Mouse (Mus musculus) left cerebral cortex, postnatal 25 days (tissue): ENCODE measurements at regions not wholly inside any gene's neighbourhood (a gene's known extent, or its start where the extent isn't known, plus 50 kb on each side); places are given as distances from the start of the nearest gene placed in this dataset.

Experiments
- DNase-seq, 2 experiments: peaks; one replicate each; pipeline ENCODE4 v3.0.0; 2022; ENCODE audit warnings: low spot score in 2 of 2, mixed read lengths in 1 of 2
- intact Hi-C: fragments of 180-260 bp; cut with DNase I; formaldehyde crosslinking; loops from one replicate; pipeline ENCODE4 v1.15.1; 2025

GRCm38 (mm10) chr9:49969429-49969828, 170.7 kb upstream of the Ncam1 start:
- intact Hi-C loops = no loop called here
- no peak for DNase-seq

DNA sequence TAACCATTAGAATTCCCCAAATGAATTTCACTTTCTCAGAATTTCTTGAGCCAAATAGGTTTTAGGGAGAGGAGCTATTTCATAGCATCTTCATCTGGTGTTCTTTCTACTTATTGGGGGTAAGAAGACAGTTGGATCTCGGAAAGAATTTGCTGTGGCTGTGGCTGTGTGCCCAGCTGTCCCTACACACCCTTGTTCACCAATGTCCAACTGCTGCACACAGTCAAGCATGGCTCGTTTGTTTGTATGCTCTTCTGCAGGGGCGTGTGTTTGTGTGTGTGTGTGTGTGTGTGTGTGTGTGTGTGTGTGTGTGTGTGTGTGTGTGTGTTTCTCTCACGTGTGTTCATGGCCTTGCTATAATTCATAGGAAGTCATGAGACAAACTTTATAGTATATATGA, 165.9 kb upstream of the Ncam1 start:
- intact Hi-C loops = no loop called here
- no peak for DNase-seq

DNA sequence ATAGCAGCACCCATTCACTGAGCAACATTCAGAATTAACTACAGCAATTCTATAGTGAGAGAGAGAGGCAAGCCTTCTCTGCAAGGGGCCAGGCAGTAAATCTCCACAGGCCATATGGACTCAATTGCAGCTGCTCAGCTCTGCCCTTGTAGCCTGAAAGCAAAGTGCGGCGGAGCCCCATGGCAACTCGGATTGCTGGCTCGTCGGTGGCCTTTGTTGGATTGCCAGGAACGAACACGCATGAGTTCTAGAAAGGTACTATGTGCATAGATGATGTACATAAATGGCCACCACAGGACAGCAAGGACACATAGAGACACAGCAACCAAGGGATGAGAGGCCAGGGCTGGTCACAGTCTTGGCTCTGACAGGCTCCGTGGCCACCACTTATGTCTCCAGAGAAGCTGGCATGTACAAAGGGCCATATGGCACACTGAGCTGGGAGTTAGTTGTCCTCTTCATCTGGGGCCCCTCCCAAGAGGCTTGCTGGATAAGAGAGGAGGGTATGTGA, 163.9 kb upstream of the Ncam1 start:
- intact Hi-C loops = no loop called here
- DNase-seq = no peak

DNA sequence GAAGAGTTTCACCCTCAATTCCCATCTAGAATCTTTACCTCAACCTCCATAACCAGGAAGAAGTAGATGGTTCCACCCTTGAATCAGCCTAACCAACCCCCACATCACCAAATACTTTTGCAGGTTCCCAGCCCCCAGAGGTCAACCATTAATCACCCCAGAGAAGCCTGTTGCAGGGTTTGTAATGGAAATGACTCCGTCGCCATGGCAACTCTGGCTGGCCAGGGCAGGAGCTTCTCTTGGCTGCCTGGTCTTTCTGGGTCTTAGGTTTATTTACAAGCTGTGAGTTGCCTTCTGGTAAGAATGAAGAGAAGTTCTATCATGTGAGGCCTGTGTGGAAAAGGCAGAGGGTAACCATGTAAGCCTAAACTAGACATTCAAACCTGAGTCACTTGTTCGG, 163.2 kb upstream of the Ncam1 start:
- intact Hi-C loops = no loop called here
- peak in 1 of 2 experiments; percentile 33 for DNase-seq

- intact Hi-C loops = no loop called here
- DNase-seq = no peak
These were observed 162.6 kb upstream of the Ncam1 start for GRCm38 (mm10) chr9:49961329-49961728.

- no peak for DNase-seq
- intact Hi-C loops = no loop called here
These were observed 161.3 kb upstream of the Ncam1 start for GRCm38 (mm10) chr9:49959987-49960386.

GRCm38 (mm10) chr9:49958890-49959289, 160.2 kb upstream of the Ncam1 start:
- no peak for DNase-seq
- intact Hi-C loops = no loop called here

- no peak for DNase-seq
- intact Hi-C loops = no loop called here
These were observed 155.9 kb upstream of the Ncam1 start for GRCm38 (mm10) chr9:49954601-49955000.

DNA sequence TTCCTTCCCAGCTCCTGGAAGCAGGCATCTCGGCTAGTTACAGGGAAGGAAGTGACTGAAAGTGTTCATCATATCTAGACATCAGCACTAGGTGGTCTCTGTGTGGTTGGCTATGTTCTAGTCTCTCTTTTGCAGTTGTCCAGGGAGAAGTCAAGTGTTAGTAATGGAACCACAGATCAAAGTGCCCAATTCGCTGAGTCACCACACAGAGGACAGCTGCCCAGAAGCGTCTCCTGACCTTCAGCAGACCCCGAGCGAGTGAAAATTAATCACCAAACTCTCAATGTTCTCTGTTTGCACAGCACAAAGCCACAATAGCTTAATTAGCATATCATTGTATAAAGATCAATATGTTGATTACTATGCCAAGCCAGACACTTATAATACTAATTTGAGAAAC, 151.6 kb upstream of the Ncam1 start:
- no peak for DNase-seq

GRCm38 (mm10) chr9:49948546-49948945, 149.8 kb upstream of the Ncam1 start:
- no peak for DNase-seq
- intact Hi-C loops = loop anchor here (5.0 kb wide), 1 partner anchor 224 kb away; no protein-coding TSS in a partner anchor

More for the DNA sequence above, 151.6 kb upstream of the Ncam1 start:
- intact Hi-C loops = no loop called here

- intact Hi-C loops = loop anchor here (5.0 kb wide), 1 partner anchor 225 kb away; no protein-coding TSS in a partner anchor
- DNase-seq = no peak
These were observed 148.1 kb upstream of the Ncam1 start for GRCm38 (mm10) chr9:49946857-49947256.

DNA sequence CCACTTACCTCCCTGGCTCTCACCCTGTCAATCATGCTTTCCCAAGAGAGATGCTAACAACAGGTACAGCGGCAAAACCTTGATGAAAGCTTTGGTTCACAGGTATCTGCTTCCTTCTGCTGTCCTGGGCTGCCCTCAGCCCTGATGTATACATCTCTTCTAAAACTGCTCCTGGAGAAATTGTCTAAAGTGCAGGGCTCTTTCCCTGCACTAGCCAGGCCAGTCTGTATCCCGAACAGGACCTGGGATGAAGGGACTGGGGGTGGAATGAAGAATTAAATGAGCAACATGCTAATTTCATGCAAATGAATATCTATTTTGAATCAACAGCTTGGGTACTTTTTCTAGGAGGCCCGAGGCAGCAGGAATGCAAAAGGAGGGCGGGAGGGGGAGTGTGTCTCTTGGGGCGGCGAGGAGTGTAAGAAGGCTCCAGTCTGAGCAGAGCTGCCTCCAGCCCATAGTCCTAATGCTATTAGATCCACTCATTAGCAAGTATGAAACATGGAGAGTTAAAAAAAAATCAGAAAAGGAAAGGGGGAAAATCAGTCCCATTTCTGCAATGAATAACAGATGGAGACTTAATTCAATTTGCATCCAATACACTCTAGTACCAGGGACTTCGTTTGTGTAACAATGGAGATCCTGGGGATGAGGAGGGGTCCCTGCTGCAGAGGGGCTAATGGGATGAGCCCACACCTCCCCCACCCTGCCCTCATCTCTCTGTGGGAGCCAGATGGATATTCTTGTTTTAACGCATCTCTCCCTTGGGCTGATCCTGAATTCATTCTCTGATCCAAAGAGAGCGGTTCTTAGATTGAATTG, 137.0 kb upstream of the Ncam1 start:
- intact Hi-C loops = loop anchor here (5.0 kb wide), 1 partner anchor 138 kb away; the partner anchor contains the start of gene Ncam1
- DNase-seq = peak in 1 of 2 experiments; percentile 86

GRCm38 (mm10) chr9:49928041-49928656, 129.4 kb upstream of the Ncam1 start:
- no peak for DNase-seq

GRCm38 (mm10) chr9:49927281-49927680, 128.6 kb upstream of the Ncam1 start:
- DNase-seq = no peak
- intact Hi-C loops = no loop called here

More at GRCm38 (mm10) chr9:49928041-49928656, 129.4 kb upstream of the Ncam1 start:
- intact Hi-C loops = no loop called here

DNA sequence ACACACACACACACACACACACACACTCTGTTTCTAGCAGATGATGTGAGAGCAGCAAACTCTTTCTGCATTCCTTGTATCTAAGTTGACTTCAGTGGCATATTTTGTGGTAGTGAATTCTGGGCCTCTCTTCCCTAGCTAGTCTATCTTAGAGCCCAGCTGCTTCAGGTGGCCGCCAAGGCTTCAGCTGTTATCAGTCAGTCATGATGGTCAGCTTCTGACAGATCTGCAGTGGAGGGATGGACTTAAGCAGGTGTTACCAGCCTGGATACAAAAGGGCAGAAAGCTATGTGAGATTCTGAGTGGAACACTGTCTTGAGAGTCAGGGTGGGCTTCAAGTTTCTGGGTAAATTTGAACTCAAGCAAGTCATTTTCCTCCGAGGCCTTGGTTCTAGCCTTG, 127.1 kb upstream of the Ncam1 start:
- no peak for DNase-seq
- intact Hi-C loops = no loop called here

GRCm38 (mm10) chr9:49923981-49924501, 125.3 kb upstream of the Ncam1 start:
- intact Hi-C loops = no loop called here
- DNase-seq = no peak

DNA sequence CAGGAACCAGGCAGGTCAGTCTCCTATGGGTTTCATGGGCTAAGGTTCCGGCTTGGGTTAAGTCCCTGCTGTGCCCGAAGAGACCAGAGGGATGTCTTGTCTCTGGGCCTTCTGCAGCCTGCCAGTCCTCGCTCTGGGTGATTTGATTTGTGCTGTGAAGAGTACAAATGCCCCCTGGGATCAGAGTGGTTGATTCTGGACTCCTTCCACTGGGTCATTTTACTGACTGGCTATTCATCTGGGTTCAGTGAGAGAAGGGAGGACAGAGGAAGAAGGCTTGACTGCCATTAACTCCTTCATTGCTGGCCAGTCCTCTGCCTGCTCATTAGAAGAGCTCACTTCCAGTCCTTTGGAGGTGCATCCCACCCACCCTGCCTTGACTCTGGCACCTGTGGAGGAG, 124.0 kb upstream of the Ncam1 start:
- DNase-seq = no peak
- intact Hi-C loops = no loop called here

- intact Hi-C loops = no loop called here
- DNase-seq = no peak
These were observed 123.4 kb upstream of the Ncam1 start for GRCm38 (mm10) chr9:49922162-49922561.

GRCm38 (mm10) chr9:49921306-49921705, 122.6 kb upstream of the Ncam1 start:
- no peak for DNase-seq
- intact Hi-C loops = no loop called here

GRCm38 (mm10) chr9:49915046-49915719, 116.5 kb upstream of the Ncam1 start:
- intact Hi-C loops = no loop called here
- DNase-seq = peak; percentile 32 to 52
